Mouse (Mus musculus): ENCODE measurements around the gene Gm49378.

The Gm49378 gene

DNA sequence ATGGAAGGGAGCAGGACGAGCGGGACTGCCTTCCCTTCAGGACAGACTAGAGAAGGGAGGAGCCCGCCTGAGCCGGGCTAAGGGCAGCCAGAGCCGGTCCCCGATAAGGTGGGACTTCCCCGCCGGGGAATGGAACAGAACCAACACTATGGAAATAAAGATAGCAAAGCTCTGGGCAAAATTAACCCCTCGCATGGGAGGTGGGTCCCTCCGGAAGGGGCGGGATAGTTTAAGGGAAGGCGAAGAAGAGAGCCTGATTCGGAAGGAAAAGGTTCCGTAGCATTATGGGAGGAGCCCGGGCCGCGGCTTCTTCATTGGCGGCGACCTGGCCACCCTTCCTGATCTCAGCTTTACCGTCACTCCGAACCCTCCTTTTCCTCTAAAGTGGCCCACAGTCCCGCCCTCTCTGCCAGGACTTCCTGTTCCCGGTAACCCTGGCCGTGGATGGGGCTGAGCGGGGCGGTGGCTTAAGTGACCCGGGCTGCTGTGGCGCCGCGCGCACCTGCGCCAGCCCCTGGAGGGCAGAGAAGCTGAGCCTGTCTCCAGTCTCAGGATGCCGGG, 46.3 kb downstream of the Gm49378 start, which contains the start of gene Rnf31:
TSS of gene Rnf31 (plus strand) at position 378 of the 561 bp plus-strand sequence.
- ATAC-seq (ENCODE audit: insufficient number of reproducible peaks, low FRiP score, low TSS enrichment), result peak; percentile 91

DNA sequence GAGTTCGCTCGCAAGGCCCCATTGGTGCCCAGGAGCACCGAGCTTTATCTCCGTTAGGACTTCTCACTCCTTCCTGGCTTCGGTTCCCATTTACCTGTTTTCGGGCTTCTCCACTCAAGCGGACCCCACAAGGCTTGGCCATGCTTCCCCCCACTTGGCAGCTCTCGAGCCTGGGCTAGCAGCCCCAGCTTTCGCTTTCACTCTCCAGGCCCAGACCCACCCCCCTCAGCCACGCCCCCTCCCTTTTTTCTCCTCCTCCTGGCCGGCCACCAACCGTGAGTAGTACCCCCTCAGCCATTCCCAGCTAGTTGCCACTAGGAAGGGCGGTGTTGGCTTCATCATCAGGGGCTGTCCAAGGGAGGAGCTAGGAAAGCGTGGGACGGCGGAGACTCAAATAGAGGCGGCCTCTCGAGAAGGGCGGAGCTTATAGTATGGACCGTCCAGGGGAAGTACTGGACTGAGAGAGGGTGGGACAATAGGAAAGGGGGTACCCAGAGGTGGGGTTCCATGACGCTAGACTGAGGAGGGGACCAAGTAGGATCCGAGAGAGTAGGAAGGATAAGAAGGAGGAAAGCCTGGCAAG, 46.9 kb downstream of the Gm49378 start, which contains the start of gene Psme2:
TSS of gene Psme2 (minus strand) at position 366 of the 583 bp plus-strand sequence.
- peak; percentile 82 for ATAC-seq (ENCODE audit: insufficient number of reproducible peaks, low FRiP score, low TSS enrichment)

DNA sequence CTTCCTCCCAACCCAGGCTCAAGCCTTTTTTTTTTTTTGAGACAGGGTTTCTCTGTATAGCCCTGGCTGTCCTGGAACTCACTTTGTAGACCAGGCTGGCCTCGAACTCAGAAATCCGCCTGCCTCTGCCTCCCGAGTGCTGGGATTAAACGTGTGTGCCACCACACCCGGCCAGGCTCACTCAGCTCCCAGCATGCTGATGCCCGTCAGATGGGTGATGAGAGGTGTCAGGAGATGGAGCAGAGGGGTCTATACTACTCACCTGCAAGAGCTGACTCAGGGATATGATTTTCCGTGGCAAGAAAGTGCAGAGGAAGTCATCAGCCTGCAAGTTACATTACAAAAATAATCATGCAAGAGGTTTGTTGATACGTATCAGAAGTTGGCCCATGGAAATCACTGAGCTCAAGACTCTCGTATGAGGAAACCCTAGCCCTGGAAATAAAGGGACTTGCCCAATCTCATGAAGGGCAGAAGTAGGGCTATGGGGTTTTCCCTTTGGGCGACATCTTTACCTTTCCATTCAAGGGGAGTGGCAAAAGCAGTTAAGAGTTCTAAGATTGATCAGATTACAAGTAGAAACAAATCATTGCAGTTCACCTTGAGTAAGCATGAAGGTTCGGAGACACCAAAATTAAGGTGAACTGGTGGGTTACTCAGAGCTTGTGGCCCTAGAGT, 47.8 kb downstream of the Gm49378 start:
- no peak for ATAC-seq (ENCODE audit: insufficient number of reproducible peaks, low FRiP score, low TSS enrichment)

DNA sequence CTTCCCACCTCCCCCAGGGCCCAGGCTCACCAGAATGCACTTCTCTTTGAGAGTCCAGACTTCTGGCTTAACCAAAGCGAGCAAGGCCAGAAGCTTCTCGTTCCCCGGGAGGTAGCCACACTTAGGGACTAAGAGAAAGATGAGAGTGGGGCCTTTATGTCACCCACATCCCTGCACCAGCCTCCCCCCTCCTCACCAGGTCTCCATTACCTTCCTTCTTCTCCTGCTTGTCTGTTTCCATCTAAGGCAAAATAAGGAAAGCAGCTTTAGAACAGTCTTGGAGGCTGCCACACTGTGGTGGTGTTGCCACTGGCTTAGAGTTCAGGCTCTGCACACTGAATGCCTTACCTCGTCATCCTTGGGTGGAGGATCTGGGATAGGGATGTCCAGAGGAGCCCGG, 48.4 kb downstream of the Gm49378 start:
- no peak for ATAC-seq (ENCODE audit: insufficient number of reproducible peaks, low FRiP score, low TSS enrichment)

DNA sequence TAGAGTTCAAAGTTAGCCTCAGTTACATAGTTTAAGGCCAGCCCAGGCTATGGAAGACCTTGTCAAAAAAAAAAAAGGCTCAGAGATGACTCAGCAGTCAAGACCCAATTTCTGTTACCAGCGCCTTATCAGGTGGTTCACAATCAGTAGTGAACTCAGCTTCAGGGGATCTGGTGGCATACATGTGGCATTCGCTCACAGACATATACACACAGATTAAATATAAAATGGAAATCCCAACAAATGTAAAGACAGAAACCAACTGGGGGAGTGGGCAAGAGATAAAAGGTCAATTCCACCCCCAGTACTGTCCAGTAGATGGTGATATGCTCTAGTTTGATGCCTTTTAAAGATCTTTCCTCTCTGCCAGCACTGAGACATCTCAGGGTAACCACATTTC, 51.5 kb downstream of the Gm49378 start:
- ATAC-seq (ENCODE audit: insufficient number of reproducible peaks, low FRiP score, low TSS enrichment), result no peak

DNA sequence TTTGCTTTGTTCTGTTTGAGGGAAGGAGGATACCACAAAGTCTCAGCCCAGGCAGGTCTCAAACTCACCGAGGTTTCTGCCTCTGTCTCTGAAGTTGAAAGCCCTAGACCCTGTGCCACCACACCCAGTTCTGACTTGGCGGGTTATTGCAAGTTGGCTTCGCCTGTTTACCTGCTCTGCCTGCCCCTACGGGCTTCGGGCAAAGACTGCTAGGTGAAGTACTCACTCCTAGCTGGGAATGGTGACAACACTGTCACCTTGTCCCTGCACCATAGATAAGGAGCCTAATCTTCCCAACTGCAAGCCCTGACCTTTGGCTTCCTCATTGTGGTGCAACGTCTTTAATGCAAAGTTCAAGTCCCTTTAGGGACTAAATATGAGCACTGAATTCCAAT, 52.1 kb downstream of the Gm49378 start:
- no peak for ATAC-seq (ENCODE audit: insufficient number of reproducible peaks, low FRiP score, low TSS enrichment)

DNA sequence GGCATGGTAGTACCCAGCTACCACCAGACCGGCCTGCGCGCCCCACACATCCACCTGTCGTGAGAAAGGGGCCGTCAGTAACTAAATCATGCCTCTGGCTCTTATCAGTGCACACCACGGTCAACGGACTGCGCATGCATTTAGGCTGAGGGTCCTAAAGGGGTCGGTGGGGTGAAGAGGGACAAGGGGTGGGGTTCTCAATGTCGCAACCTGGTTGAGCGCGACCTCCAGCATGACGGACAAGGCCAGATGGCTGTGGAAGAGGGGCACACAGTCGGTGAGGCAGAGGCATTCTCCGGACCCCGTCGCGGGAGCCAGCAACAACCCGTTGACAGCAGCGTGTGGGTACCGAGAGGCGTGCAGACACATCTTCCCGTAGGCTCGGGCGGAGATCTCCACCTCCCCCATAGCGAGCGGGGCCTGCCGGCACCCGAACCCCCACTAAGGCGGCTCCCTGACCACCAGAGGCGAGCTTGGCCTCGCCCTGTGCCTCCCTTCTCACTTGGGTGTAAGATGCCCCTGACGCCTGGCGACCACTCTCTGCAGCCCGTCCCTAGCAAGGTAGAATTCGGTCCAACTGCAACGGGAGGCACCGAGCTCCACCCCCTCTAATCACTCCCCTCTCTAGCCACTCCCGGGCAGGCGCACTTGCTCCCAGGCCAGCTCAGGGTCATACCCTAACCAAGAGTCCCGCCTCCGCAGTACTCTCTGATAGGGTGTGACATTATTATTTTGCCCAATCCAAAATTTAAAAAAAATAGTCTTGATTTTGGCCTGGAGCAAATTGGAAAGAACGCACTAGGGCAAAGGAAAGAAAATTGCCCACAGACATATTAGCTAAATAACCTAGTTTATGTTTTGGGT, 52.8 kb downstream of the Gm49378 start, which contains the start of gene Emc9:
TSS of gene Emc9 (minus strand) at position 601 of the 864 bp plus-strand sequence.
- peak; percentile 90 for ATAC-seq (ENCODE audit: insufficient number of reproducible peaks, low FRiP score, low TSS enrichment)

DNA sequence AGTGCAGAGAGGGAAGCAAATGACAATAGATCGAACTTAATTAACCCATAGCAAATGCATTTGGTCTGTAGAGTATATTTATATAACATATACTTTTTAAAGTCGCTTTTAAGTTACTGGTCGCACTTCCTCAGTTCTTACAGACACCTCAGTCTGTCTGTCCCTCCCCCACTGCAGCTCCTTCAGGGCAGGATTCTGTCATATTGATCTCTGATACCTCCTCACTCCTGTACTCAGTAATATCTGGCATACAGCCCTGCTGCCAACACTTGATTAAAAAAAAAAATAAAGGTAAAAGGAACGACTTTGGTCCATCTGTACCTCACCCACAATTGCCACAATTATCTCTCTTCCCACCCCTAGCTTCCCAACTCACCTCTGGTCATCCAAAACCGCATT, 53.4 kb downstream of the Gm49378 start:
- no peak for ATAC-seq (ENCODE audit: insufficient number of reproducible peaks, low FRiP score, low TSS enrichment)

DNA sequence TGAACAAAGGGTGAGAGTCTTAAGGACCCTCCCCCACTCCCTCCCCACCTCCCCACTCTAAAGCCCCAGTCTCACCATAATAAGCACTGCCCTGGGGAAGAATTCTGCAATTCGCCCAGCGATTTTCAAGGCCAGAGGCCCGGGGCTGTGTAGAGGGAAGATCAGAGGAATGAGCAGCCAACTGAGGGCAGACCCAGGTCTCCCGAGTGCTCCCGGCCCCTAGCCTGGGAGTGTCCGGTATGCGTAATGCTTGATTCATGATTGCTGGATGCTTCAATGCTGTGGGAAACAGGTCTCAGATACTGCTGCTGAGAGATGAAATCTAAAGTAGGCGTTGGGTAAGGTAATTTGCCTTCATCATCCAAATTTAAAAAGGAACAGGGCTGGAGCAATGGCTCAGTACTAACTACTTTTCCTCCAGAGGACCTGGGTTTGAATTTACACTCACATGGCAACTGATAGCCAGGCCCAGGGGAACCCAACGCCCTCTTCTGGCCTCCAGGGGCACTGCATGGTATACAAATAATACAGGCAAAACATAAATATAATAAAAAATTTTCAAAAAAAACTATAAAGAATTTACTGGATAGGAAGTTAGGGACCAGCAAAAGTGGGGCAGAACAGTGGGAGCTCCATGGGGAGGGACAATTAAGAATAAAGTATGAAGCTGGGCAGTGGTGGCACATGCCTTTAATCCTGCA, 55.6 kb downstream of the Gm49378 start:
- ATAC-seq (ENCODE audit: insufficient number of reproducible peaks, low FRiP score, low TSS enrichment), result no peak

DNA sequence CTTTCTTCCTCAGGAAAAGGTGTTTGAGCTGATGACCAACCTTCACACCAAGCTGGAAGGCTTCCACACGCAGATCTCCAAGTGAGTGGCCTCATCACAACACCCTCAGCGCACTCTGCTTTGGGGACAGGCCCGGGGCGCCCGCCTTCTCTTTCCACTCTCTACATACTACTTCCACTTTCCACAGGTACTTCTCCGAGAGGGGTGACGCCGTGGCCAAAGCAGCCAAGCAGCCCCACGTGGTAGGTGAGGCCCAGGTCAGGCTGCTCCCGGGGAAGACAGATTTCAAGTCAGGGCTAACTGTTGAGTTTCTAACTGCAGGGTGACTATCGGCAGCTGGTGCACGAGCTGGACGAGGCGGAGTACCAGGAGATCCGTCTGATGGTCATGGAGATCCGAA, 57.0 kb downstream of the Gm49378 start:
- no peak for ATAC-seq (ENCODE audit: insufficient number of reproducible peaks, low FRiP score, low TSS enrichment)

DNA sequence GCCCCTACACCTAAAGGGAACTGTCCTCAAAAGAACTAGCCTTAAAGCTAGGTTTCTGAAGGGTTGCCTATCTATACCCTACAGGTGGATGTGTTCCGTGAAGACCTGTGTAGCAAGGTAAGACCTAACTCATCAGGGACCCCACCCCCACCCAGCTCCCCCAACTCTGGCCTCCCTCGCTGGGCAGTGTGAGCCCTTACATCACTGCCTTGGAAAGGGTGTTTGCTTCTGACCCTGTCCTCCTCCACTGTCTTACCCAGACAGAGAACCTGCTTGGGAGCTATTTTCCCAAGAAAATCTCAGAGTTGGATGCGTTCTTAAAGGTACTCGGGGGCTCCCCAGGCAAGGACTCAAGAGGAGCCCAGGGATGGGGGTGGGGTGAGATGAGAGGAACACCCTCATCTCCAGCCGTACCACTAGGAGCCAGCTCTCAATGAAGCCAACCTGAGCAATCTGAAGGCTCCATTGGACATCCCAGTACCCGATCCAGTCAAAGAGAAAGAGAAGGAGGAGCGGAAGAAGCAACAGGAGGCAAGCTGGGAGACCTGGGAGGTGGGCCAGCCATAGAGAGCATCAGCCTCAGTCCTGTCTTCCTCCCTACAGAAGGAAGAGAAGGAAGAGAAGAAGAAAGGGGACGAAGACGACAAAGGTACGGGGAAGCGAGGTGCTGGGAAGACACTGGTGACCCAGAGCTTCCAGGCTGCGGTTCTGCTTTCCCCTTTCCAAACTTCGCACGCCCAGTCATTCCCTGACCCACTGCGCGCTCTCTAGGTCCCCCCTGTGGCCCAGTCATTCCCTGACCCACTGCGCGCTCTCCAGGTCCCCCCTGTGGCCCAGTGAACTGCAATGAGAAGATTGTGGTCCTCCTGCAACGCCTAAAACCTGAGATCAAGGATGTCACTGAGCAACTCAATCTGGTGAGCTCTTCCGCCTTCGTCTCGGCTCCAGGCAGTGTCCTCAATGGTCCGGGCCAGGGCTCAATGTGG, 57.9 kb downstream of the Gm49378 start:
- no peak for ATAC-seq (ENCODE audit: insufficient number of reproducible peaks, low FRiP score, low TSS enrichment)

Measured in cerebellum, adult (tissue).